Mouse (Mus musculus) cerebellum, postnatal 10 days (tissue): ENCODE results near the gene Ephb2.

ENCODE experiments used
- DNase-seq, 2 experiments: peaks; one replicate each; pipeline ENCODE4 v3.0.0; 2021; ENCODE audit warnings: mixed read lengths in 2 of 2

Gene Ephb2

GRCm38 (mm10) chr4:136836387-136836931, 671 bp upstream of the Ephb2 start:
- DNase-seq: peak in 1 of 2 experiments; percentile 87

DNA sequence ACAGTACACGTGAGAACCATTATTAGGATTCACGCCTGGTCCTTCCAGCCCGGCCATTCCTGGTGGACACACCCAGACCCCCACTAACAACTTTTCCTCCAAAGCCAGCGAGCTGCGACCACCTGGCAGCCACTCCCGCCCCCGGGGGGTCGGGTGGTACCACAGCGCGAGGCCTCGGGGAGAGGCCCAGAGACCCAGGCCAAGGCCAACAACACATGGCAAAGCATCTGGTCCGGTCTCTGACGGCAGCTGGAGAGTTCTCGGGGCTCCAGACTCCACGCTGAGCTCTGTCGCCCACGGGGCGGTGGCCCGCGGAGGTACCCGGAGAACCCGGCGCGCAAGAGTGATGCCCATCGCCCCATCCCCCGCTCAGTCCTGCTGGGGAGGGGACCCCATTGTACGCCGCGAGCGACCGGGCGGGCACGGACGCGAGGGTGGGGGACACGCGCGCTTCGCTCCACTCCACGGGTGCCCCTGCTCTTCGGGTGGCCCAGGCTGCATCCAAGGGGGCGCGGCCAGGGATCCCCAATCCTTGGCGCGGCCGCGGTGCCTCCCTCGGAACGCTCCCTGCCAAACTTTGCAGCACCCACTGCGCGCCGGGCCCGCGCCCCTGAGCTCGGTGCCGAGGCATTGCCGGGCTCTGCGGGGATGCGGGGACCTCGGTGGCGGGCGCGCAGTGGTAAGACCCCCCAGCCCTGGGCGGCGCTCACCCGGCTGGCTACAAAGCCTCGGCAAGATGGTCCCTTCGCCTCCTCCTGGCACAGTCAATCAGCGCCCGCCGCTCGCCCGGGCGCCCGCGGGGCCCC, 770 bp downstream of the Ephb2 start:
- peak; percentile 72 to 73 for DNase-seq

GRCm38 (mm10) chr4:136834439-136834814, 1.4 kb downstream of the Ephb2 start:
- no peak for DNase-seq

DNA sequence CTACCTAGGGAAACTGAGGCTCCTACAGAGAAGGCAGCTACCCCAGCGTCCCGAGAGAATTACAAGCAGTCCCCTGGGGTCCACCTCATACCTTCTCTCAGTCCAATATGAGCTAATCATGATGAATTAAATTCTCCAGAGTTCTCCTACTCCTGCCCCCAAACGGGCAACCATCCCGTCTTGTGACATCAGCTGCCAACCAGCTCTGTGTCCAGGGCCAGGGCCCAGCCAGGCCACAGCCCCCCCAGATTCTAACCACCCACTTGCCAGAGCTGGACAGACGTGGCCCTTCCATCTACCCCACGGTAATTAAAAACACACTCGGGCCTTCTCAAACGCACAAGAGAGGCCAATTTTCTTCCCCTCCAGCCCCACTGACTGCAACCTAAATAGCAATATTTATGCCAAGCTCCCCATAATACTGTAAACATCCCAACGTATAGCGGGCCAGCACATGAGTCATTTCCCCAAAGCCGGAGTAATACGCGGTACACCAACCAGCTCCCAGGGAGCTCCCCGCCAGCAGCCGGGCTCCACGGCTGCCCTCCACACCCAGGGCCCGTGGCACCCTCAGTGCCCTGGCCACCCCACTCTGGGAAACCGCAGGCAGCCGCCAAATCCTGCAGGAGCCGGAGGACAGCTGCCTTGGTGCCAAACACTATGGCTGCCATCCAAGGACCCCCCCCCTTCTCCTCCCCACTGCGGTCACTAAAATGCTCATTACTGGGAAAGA, 2.0 kb downstream of the Ephb2 start:
- peak; percentile 58 to 67 for DNase-seq

- DNase-seq: peak; percentile 40 to 45
These were observed 3.1 kb downstream of the Ephb2 start for GRCm38 (mm10) chr4:136832559-136833232.

- peak in 1 of 2 experiments; percentile 7 for DNase-seq
These were observed 5.4 kb downstream of the Ephb2 start for GRCm38 (mm10) chr4:136830272-136830823.

DNA sequence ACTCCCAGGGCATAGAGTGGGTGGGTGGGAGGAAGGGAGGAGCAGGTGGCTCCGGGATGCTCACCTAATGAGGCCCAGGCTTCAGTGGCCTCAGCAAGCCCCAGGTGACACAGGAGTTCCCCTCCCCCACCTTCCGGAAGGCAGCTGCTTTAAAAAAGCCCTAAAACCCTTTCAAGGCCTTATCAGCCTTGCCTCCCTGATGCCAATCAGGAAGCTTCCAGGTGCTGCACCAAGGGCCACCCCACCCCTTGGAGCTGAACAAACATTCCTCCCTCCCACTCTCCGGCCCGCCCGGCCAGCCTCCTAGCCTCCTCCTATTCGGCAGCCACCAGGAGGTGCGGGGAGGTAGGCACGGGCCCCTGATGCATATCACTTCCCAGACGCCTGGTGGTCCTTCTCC, 6.0 kb downstream of the Ephb2 start:
- DNase-seq: peak in 1 of 2 experiments; percentile 20

GRCm38 (mm10) chr4:136828664-136829569, 6.9 kb downstream of the Ephb2 start:
- DNase-seq: peak; percentile 55 to 61

DNA sequence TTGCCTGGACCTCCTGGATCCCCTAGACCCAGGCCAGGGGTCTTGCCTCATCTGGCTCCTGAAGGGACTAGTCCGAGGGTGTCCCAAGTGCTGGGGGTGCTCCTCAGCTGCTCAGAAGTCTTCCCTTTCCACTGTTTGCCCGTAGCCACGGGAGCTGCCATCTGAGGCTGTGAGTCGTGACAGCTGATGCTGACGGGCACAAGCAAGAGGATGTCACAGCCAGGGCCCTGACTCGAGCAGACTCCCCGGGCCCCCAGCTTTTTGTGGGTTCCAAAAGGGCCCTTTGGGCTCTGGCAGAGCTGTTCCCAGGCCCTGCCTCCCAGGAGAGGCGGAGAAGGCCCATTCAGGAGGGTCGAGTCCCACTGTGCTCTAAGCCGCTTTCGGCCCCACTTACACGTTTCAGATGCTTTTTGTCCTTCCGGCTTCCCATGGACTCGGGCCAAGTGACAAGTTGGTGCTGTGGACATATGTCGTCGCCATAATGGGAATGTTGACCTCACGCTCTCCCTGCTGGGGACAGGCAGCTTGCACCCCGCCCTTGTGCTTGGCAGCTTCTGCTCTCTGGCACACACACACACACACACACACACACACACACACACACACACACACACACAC, 10.7 kb downstream of the Ephb2 start:
- DNase-seq: peak; percentile 91

DNA sequence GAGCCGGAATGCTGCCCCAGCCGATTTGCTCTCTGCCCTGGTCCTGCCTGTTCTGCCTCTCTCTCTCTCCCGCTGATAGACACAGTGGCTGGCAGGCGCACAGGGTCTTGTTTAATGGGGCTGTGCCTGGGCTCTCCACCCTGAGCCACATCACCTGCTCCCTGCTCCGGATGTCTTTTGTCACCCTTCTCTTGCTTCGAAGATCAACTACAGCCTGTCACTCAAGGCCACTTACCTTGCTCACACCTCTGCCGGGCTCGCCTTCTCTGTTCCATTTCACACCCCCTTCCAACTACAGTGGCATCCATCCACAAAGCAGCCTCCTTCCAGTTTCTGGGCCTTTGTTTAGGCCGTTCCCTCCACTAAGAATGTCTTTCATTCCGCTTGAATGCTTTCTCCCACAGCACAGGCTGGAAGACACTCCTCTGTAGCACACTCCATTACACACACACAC, 15.7 kb downstream of the Ephb2 start:
- peak in 1 of 2 experiments; percentile 44 for DNase-seq

- DNase-seq: peak; percentile 84 to 86
These were observed 19.1 kb downstream of the Ephb2 start for GRCm38 (mm10) chr4:136816701-136817100.

GRCm38 (mm10) chr4:136815364-136815763, 20.4 kb downstream of the Ephb2 start:
- DNase-seq: peak in 1 of 2 experiments; percentile 44

- DNase-seq: no peak
These were observed 23.2 kb downstream of the Ephb2 start for GRCm38 (mm10) chr4:136812543-136812942.

DNA sequence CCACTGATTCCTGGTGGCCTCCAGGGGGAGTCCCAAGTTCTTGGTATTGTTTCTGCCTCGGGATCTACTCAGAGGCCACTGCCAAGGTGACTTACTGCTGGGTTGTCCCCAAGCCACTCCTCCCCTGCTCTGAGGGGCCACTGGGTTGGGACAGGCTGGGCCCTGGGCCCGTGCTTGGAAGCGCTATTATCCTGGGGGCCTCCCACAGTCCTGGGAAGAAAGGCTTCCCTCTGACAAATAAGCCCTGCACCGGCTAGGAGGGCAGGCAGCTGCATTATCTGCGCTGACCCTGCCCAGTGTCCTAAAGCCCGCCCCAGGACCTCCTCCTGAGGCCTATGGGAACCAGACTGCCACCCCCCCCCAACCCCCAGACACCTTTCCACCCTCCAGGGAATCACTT, 24.2 kb downstream of the Ephb2 start:
- DNase-seq: no peak

DNA sequence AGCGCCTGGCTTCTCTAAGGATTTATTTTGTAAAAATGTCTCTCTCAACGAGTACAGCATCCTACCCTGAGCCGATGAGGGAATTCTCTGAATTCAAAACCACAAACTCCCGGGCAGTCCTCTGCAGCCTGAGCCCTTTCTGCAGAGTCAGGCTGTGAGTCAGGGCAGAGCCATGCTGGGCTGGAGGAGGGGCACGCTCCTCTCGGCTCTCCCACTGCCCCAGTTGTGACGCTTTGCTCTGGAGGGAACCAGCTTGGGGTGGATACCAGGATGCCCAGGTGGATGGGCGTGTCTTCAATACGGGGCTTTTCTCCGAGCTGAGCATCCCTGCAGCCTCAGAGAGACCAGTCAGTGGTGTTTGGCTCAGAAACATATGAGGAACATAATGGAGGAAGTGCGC, 27.3 kb downstream of the Ephb2 start:
- no peak for DNase-seq

- DNase-seq: no peak
These were observed 28.3 kb downstream of the Ephb2 start for GRCm38 (mm10) chr4:136807448-136808009.

- DNase-seq: peak; percentile 52 to 56
These were observed 29.5 kb downstream of the Ephb2 start for GRCm38 (mm10) chr4:136806254-136806653.

GRCm38 (mm10) chr4:136804343-136804742, 31.4 kb downstream of the Ephb2 start:
- no peak for DNase-seq

- no peak for DNase-seq
These were observed 33.3 kb downstream of the Ephb2 start for GRCm38 (mm10) chr4:136802446-136802845.

DNA sequence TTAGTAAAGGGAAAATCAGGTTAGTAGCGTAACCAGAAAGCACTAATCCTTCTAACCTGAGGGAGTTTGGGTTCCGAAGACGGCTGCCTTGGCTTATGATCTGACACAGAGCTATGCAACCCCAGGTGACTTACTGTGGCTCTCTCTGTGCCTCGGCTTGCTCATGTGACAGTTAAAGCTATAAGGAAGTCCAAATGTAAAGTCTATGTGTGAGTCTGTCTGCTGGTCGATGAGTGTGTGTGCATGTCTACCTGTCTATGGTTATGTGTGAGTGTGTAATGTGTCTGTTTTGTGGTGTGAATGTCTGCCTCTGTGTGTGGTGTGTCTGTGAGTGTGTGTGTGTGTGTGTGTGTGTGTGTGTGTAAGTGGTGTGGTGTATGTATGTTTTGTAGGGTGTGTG, 33.8 kb downstream of the Ephb2 start:
- no peak for DNase-seq

DNA sequence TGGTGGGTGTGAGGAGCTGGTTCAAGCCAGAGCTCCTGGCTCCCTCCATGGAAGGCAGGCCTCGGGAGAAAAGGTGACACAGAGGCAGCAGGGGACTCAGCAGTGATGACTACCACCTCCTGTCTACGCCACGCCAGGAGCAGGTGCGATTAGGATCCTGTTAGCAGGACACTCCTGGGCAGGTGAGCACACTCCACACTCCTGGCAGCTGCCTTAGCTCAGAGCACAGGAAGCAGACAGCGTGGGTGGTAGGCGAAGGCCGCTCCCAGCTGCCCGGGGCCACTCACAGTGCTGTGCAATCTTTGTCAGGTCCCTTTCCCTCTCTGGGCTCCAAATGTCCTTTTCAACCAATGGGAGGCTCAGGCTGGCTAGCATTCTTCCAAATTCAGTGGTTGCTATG, 34.3 kb downstream of the Ephb2 start:
- no peak for DNase-seq
